ENCODE assay signal across 10 mouse cellular contexts in the genomic region with DNA sequence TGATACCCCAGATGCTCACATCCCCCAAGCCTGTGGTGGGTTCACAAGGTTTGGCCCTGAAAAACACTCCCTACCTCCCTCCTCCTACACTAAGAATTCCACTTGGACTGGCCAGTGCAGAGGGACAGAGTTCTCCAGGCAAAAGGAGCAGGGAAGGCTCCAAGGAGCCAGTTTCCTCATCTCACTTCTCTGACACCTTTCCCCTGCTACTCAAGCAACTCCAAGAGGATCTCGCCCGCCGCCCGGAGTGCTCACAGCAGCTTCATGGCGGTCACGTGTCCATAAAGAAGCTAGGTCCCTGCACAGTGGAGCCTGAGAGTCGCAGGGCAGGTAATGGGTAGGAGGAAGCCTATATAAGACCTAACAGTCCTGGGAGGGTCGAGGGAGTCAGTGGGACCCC. TPM values are rescaled to one million over a fixed set of nuclear protein-coding genes. Genes with fewer than 3 reads are reported as not detected.
A peak's percentile ranks its signal among the peaks of the same experiment; 100 is the strongest.
DNase-seq lines count a peak whose midpoint lies in the region; ATAC-seq and TF ChIP-seq lines count a peak whose summit lies in the region.
"Had no signal": no experiment of that assay in that cellular context is flagged by ENCODE, and none has a peak within 500 bp of the region (broad histone marks: within the 10 kb centered on the region; RNA-seq: fewer than 3 reads in every experiment).

No protein-coding gene starts in this region.

- H3K36me3 ChIP-seq in heart, adult 2 months (ENCODE audit: control insufficient read depth, insufficient read depth, low read length) = peaks cover 4% of the 10 kb centered on the region
- peaks cover 16% of the 10 kb centered on the region; the same call in 1 of the 2 replicates for H3K36me3 ChIP-seq in kidney, embryonic 14.5 days (ENCODE audit: control insufficient read depth, insufficient read depth, low read length)
- H3K36me3 ChIP-seq in intestine, embryonic 16.5 days (ENCODE audit: control insufficient read depth, insufficient read depth, low read length) = no peaks in the 10 kb centered on the region

- no peak for TF ChIP-seq EP300 in heart, adult 2 months (IDR thresholded peaks at IDR 0.05; ENCODE audit: insufficient read depth, low read depth, low read length)

- H3K79me2 ChIP-seq in heart, adult 2 months (replicated peaks; ENCODE audit: control insufficient read depth, insufficient read depth, low read length) = no peaks in the 10 kb centered on the region

- no peak for TF ChIP-seq CTCF in heart, adult 2 months (IDR thresholded peaks at IDR 0.05)

- no peak for DNase-seq in heart, adult 2 months
- no peak for DNase-seq in heart, adult 8-10 months (ENCODE audit: low spot score)
- DNase-seq in kidney, postnatal 36 days = no peak
- DNase-seq in adipocyte (ENCODE audit: low spot score) = peak; percentile 89
- no peak for DNase-seq in cerebellum, adult 9-10 months
- DNase-seq in cerebellum, adult 11-12 months = no peak
- DNase-seq: right cerebral cortex, postnatal 4 days had no signal

- peak overlapping the region; percentile 93 for H3K27ac ChIP-seq in heart, adult 2 months
- H3K27ac ChIP-seq in kidney, embryonic 14.5 days (ENCODE audit: low read depth, low read length) = no peak overlapping the region
- peak overlapping the region; percentile 23 for H3K27ac ChIP-seq in intestine, embryonic 16.5 days (ENCODE audit: low read length)
- H3K27ac ChIP-seq: hindbrain, embryonic 12.5 days had no signal

- H3K4me3 ChIP-seq in heart, adult 2 months = no peak overlapping the region
- H3K4me3 ChIP-seq in kidney, embryonic 14.5 days (ENCODE audit: low read length) = no peak overlapping the region
- H3K4me3 ChIP-seq in intestine, embryonic 16.5 days (ENCODE audit: low read length) = no peak overlapping the region
- H3K4me3 ChIP-seq: hindbrain, embryonic 12.5 days had no signal

- peak overlapping the region; percentile 5 for H3K9ac ChIP-seq in heart, adult 2 months (ENCODE audit: low read depth, low read length)
- H3K9ac ChIP-seq in kidney, embryonic 14.5 days (ENCODE audit: low read depth, low read length) = no peak overlapping the region
- no peak overlapping the region for H3K9ac ChIP-seq in intestine, embryonic 16.5 days (ENCODE audit: low read depth, low read length)
- H3K9ac ChIP-seq: hindbrain, embryonic 12.5 days had no signal

- no peaks in the 10 kb centered on the region for H3K27me3 ChIP-seq in heart, adult 2 months (ENCODE audit: control insufficient read depth, insufficient read depth, low read length)
- no peaks in the 10 kb centered on the region for H3K27me3 ChIP-seq in kidney, embryonic 14.5 days (ENCODE audit: control insufficient read depth, insufficient read depth, low read length)
- H3K27me3 ChIP-seq in intestine, embryonic 16.5 days (replicated peaks; ENCODE audit: control insufficient read depth, insufficient read depth, low read length) = no peaks in the 10 kb centered on the region
- H3K27me3 ChIP-seq: hindbrain, embryonic 12.5 days had no signal

- peaks cover 3% of the 10 kb centered on the region for H3K4me1 ChIP-seq in heart, adult 2 months (ENCODE audit: control insufficient read depth, insufficient read depth, low read length)
- peaks cover 20% of the 10 kb centered on the region for H3K4me1 ChIP-seq in kidney, embryonic 14.5 days (ENCODE audit: control insufficient read depth, insufficient read depth, low read length)
- peaks cover 9% of the 10 kb centered on the region for H3K4me1 ChIP-seq in intestine, embryonic 16.5 days (ENCODE audit: control insufficient read depth, insufficient read depth, low read length)

- ATAC-seq in kidney, embryonic 14.5 days (ENCODE audit: low FRiP score, low TSS enrichment) = peak; percentile 10; the same call in 1 of the 2 replicates
- no peak for ATAC-seq in intestine, embryonic 16.5 days

- intact Hi-C loops in heart, adult 2 months (cut with DNase I) = no loop called here

- no peak overlapping the region for H3K4me2 ChIP-seq in kidney, embryonic 14.5 days (replicated peaks; ENCODE audit: low read depth, low read length)
- H3K4me2 ChIP-seq in intestine, embryonic 16.5 days (ENCODE audit: low read depth, low read length) = no peak overlapping the region
- H3K4me2 ChIP-seq: hindbrain, embryonic 12.5 days had no signal

- 59% methylated on average over 8 of the region's 8 CpGs for WGBS in heart, adult 2 months
- 84% methylated on average over 8 of the region's 8 CpGs for WGBS in kidney, embryonic 14.5 days
- whole genome bisulfite sequencing in intestine, embryonic 16.5 days = 85% methylated on average over 8 of the region's 8 CpGs

- no peak for TF ChIP-seq POLR2A in heart, adult 2 months (IDR thresholded peaks at IDR 0.05; ENCODE audit: insufficient read depth, low read depth, low read length)

- no peaks in the 10 kb centered on the region for H3K9me3 ChIP-seq in kidney, embryonic 14.5 days (ENCODE audit: control insufficient read depth, low read length)
- H3K9me3 ChIP-seq in intestine, embryonic 16.5 days (ENCODE audit: control insufficient read depth, low read length) = no peaks in the 10 kb centered on the region
- H3K9me3 ChIP-seq: hindbrain, embryonic 12.5 days had no signal

RNA-seq across cellular contexts. Expression of gene Pygb, which starts 14.5 kb away (rescaled TPM):
- total RNA-seq in heart, adult 2 months (2021) = 100 to 1,000 TPM; 448 to 514 TPM
- 343 and 518 TPM in 2 replicates for polyA plus RNA-seq in heart, adult 2 months (2012; rRNA removed)
- total RNA-seq in heart, adult 8-10 months (2022) = 100 to 1,000 TPM; 547 to 617 (median 604) TPM
- 35.3 and 57.8 TPM in 2 replicates for polyA plus RNA-seq in kidney, embryonic 14.5 days (2014; fragmentation: Nextera tagmentation; extraction: Ambion mirVana)
- 78.8 and 81.4 TPM in 2 replicates for polyA plus RNA-seq in intestine, embryonic 16.5 days (2015; fragmentation: Nextera tagmentation; extraction: Ambion mirVana)

RNA-seq across cellular contexts. Expression of gene Entpd6, which starts 23.2 kb away (rescaled TPM):
- total RNA-seq in heart, adult 2 months (2021) = 10 to 100 TPM; 14.7 to 16.9 TPM
- 24.4 and 34.4 TPM in 2 replicates for polyA plus RNA-seq in heart, adult 2 months (2012; rRNA removed)
- 10 to 100 TPM; 15.1 to 19.9 (median 17.4) TPM for total RNA-seq in heart, adult 8-10 months (2022)
- 17.5 and 27.9 TPM in 2 replicates for polyA plus RNA-seq in kidney, embryonic 14.5 days (2014; fragmentation: Nextera tagmentation; extraction: Ambion mirVana)
- polyA plus RNA-seq in intestine, embryonic 16.5 days (2015; fragmentation: Nextera tagmentation; extraction: Ambion mirVana) = 25.4 and 28.1 TPM in 2 replicates
